Mouse (Mus musculus) heart, postnatal 36 days (tissue): ENCODE data around the gene 2900026A02Rik. TPM values are rescaled to one million over a fixed set of nuclear protein-coding genes. Genes with fewer than 3 reads are reported as not detected.

Experiments
- DNase-seq, 2 experiments: peaks; one replicate each; pipeline ENCODE4 v3.0.0; 2021 to 2022
- intact Hi-C: fragments of 180-260 bp; cut with DNase I; formaldehyde crosslinking; loops from one replicate; pipeline ENCODE4 v1.15.1; 2025
- total RNA-seq, 2 experiments: library from RNA; stranded (reverse); gene quantifications; 2 replicates each; pipeline ENCODE4 v1.2.3; 2021

Gene 2900026A02Rik
- total RNA-seq, 2 experiments from 2014 or later = 21.0 to 23.6 TPM

GRCm38 (mm10) chr5:113108165-113108764 lies 112.8 kb downstream of the 2900026A02Rik start:
- intact Hi-C loops = no loop called here
- DNase-seq = no peak

GRCm38 (mm10) chr5:113107709-113108108 lies 113.3 kb downstream of the 2900026A02Rik start:
- no peak for DNase-seq
- intact Hi-C loops = no loop called here

- no peak for DNase-seq
- intact Hi-C loops = no loop called here
These were observed 114.4 kb downstream of the 2900026A02Rik start for GRCm38 (mm10) chr5:113106594-113106993.

DNA sequence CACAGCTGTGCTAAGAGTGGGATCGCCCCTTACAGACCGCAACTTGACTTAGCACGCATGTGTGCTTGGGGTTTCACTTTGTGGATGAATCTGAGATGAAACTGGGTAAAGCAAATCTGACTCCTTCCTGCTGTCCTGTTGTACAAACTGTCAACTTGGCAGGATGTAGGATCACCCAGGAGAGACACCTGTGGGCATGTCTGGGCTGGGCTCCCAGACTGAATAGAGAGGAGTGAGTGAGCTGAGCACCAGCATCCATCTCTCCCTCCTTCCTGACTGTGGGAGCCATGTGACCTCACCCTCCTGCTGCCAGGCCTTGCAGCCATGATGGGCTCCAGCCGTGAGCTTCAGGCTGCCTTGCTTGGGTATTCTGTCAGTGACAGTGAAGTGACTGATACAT lies 115.6 kb downstream of the 2900026A02Rik start:
- no peak for DNase-seq
- intact Hi-C loops = no loop called here

GRCm38 (mm10) chr5:113105035-113105434 lies 116.0 kb downstream of the 2900026A02Rik start:
- intact Hi-C loops = no loop called here
- no peak for DNase-seq

GRCm38 (mm10) chr5:113102455-113102854 lies 118.6 kb downstream of the 2900026A02Rik start:
- intact Hi-C loops = no loop called here
- DNase-seq = no peak

DNA sequence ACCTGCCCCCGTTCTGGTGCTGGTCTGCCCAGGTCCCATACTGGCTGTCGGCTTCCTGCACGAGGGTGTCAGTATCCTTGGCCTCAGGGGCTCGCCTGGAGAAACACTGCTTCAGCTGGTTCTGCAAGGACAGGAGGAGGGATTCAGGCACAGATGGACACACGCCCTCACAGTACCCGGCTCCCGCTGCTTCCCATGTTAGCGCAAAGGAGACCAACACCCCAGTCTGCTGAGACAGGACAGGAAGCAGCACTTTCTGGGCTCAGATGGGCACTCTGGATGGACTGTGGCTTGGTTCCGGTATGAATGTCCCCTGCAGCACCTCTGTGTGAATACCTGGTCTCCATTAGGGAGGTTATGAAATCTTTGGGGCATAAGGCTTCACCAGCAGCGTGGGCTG lies 119.6 kb downstream of the 2900026A02Rik start:
- DNase-seq = no peak
- intact Hi-C loops = no loop called here

DNA sequence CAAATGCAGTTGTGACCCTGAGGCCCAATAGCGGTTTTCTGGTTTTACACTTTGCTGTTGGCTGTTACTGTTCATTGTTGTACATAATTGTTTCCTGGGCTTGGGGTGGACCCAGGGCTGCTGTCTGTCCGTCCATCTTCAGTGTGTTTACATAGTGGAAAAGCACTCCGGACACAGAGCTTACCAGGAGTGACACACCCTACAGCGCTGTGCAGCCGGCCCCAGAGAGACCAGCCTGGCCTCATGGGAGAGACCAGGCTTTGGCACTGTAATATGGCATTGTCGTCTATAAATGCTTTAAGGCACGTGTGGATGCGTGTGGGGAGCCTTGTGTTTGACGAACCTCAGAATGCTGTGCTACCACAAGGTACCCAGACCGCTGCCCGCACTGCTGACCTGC lies 120.6 kb downstream of the 2900026A02Rik start:
- intact Hi-C loops = no loop called here
- no peak for DNase-seq

DNA sequence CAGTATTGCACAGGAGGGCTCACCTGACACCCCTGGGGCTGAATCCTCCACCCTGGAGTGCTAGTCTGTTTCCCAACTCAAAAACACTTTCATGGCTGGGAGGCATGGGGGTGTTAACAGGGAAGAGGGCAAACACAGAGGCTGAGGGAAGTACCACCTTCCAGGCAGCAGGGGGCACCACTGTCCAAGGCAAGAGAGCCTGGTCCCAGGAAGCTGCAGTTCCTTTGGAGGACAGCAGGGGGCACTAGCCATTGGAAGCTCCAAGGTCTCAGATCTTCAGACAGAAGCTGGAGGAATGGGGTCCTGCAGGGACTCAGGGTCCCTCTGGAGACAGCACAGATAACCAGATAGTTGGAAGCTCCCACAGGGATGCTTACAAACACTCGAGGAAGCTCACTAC lies 121.5 kb downstream of the 2900026A02Rik start:
- intact Hi-C loops = loop anchor here (1.0 kb wide), 3 partner anchors 56 to 127 kb away; partner anchors contain the start of gene Tmem211
- DNase-seq = peak; percentile 92 to 95

GRCm38 (mm10) chr5:113097551-113097950 lies 123.5 kb downstream of the 2900026A02Rik start:
- intact Hi-C loops = no loop called here
- no peak for DNase-seq

DNA sequence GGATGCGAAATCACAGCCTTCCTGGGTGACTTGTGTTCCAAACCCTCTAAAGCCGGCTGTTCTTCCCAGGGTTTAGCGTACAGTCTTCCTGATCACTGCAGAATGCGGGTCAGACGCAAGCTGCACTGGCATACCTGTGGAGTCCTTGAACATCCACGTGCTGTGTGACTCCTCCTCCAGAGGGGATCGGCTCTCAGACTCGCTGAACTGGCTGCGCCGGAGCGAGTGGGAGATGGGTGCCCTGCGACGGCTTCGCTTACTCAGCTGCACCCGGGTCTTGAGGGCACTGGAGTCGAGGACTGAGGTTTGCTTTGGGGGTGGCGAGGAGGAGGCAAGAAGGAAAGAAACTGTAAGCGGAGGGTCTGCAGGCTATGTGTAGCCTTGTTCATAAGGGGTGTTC lies 125.6 kb downstream of the 2900026A02Rik start:
- intact Hi-C loops = no loop called here

DNA sequence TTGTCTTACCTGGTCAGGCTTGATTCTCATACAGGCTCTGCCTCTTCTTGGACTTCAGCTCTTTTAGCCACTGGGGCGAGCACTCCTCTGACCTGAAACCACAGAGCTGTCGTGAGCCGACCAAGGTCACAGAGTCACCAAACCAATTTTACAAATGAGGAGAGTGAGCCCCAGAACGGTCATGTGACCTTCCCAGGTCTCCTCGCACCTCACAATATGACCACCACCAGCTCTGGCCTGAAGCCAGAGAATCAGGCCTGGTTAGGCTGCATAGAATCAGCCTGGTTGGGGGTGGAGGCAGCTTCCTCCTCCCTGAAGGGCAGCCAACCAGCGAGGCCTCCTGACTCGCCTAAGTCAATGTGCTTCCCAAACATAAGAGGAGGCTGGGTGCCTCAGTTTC lies 128.6 kb downstream of the 2900026A02Rik start:
- no peak for DNase-seq
- intact Hi-C loops = no loop called here

More for the DNA sequence above, 125.6 kb downstream of the 2900026A02Rik start:
- DNase-seq = no peak

DNA sequence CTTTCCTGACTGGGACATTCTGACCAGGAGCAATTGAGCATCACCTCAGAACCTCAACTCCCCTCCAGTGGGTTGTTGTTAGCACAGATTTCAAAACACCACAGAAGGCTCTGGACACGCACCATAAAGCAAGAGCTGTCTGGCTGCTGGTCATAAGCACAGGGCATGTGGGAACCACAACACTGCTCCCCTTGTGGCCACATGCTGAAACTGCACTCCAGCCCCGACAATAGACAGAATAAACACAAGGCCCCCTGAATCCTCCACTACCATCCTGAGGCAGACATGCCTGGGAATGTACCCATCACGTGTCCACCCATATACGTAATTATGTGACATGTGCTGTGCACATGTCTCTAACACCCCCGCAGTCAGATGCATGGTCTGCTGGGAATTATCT lies 129.9 kb downstream of the 2900026A02Rik start:
- peak in 1 of 2 experiments; percentile 43 for DNase-seq

DNA sequence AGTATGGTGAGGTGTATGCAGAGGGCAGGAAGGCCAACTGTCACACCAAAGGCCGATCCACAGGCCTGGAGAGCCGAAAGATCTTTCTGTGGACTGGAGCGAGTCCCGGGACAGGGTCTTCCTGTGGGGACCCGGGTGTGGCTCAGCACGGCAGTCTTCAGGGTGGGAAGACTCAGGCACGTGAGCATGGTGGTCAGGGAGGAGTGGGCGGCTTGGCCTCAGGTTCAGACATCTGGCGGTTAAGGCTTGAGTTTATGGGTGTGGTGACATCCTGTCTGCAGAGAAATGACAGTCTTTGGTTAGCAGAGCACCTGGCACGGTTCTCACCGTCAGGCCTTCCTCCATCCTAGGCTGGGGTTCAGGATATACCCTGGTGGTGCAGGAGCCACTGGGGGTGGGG lies 130.3 kb downstream of the 2900026A02Rik start:
- intact Hi-C loops = no loop called here
- DNase-seq = no peak

More for the DNA sequence above, 129.9 kb downstream of the 2900026A02Rik start:
- intact Hi-C loops = no loop called here

- intact Hi-C loops = no loop called here
- no peak for DNase-seq
These were observed 130.9 kb downstream of the 2900026A02Rik start for GRCm38 (mm10) chr5:113090077-113090690.

GRCm38 (mm10) chr5:113087465-113087864 lies 133.6 kb downstream of the 2900026A02Rik start:
- no peak for DNase-seq
- intact Hi-C loops = no loop called here

DNA sequence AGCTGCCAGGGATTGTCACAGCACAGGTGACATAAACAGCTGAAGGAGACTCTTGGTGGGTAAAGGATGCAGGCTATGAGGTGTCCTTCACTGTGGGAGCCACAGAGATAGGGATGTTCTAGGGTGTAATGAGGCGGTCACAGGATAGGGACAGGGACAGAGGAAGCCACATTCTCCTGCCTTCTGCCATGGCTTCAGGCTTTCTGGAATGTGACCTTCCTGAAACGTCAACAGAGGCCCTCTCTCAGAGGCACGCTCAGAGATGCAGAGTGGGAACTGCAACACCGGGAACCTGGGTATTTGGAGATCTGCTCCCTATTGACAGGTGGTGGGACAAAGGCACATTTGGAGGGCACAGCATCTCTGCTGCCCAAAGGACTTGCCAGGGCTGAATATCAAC lies 134.0 kb downstream of the 2900026A02Rik start:
- intact Hi-C loops = no loop called here
- no peak for DNase-seq

DNA sequence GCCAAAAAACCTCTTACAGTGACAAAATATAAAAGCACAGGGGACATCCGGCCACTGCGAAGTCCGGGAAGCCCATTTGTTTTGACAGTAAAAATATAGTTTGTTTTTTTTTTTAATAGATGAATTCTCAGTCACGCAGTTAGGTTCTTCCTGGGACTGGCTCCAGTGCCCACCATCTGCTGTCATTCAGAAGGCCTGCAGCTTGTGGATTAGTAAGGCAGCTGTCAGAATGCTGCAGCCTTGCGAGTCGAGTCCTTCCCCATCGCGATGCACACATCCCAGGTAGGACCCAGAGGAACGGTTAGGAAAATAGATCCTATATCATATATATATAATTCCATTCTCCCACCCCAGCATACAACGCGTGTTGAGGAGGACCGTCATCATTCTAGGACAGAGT lies 134.6 kb downstream of the 2900026A02Rik start:
- DNase-seq = no peak
- intact Hi-C loops = no loop called here

DNA sequence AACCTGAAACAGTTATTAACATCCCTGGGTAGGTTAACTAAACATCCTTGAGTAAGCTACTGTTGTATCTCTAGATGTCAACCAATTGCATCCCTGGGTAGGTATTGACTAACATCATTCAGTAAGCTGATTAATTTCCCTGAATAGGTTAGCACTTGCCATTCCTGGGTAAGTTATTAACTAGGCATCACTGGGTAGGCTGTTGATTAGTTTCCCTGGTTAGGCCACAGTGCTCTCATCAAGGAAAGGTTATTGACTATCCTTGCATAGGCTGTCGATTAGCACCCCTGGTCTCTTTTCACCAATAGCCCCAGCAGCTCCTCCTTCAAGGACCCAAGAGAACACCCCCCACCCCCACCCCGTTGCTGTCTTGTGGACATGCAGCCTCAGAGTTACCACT lies 135.1 kb downstream of the 2900026A02Rik start:
- intact Hi-C loops = no loop called here
- DNase-seq = no peak

DNA sequence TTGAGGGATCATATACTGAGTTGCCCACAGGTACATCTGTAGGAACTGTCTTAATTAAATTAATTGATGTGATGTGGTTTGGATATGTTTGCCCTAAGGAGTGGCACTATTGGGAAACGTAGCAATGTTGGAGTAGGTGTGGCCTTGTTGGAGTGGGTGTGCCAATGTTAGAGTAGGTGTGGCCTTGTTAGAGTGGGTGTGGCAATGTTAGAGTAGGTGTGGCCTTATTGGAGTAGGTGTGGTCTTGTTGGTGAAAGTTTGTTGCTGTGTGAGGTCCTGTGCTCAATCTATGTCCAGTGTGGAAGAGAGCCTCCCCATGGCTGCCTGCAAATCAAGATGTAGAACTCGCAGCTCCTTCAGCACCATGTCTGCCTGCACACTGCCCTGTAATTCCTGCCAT lies 136.7 kb downstream of the 2900026A02Rik start:
- intact Hi-C loops = no loop called here
- DNase-seq = no peak

GRCm38 (mm10) chr5:113082356-113083168 lies 138.5 kb downstream of the 2900026A02Rik start:
- intact Hi-C loops = no loop called here
- DNase-seq = no peak

DNA sequence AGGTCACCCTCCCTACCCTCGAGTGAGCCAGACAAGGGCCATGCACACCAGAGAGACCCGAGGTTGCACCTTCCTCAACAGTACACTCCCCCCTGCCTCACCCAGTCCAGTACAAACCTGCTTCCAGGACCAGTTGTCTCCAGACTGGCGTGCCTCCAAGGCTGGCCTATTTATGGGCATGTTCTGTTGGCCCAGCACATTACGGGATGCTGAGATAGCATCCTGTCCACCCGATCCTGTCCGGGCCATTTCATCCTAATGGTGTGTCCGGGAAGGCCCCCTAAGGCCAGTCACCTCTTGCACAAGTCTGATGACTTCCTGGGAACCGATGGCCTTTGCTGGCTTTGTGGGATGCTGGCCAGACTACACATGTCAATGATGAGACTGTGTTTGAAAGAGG lies 139.6 kb downstream of the 2900026A02Rik start, which contains the start of gene Crybb3:
Gene Crybb3 (minus strand): TSS at position 146 of the 400 bp plus-strand sequence.
- intact Hi-C loops = no loop called here
- peak in 1 of 2 experiments; percentile 36 for DNase-seq
